Mouse (Mus musculus) spleen, adult 2 months (tissue): Measurements from ENCODE around the gene Cic.

ENCODE experiments used
- CTCF ChIP-seq: fragments of 200-500 bp; IDR thresholded peaks from 2 replicates; pipeline ENCODE4 v1.5.1; 2011; ENCODE audit warnings: mild to moderate bottlenecking, inconsistent platforms; ENCODE audit not compliant: insufficient read depth, insufficient read length, insufficient replicate concordance; ENCODE audit errors: extremely low read depth
- POLR2A ChIP-seq: fragments of 200-500 bp; IDR thresholded peaks from 2 replicates; pipeline ENCODE4 v1.6.1; 2011; ENCODE audit warnings: low read depth, low read length, inconsistent platforms

DNA sequence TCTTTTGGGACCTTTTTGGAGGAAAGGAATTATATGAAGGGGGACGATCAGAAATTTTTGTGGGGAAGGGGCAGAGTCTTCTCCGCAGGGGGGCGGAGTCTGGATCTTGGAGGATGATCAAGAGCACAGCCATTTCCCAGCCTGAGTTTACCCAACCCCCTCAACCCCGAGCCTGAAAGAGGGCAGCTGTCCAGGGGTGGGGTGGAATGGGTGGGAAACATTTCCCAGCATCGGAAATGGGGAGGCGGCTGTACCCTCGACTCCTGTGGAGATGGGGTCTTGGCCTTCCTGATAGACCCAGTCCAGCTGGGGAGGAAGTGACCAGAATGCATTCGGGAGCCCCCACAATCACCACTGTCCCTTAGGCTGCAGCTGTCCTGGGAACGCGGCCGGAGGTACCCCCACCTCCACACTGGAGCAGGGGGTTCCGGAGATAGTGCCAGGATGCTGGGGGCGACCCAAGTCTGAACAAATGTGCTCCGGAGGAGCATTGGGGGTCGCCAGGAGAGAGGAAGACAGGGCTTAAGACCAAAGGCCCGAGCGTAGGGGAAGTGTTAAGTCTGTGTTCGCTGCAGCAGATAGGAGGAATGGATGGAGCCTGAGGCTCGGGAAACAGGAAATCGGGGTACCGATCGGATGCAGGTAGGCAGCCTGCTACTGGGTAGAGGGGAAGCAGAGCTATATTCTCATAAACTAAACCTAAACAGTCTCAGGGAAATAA lies 16.3 kb upstream of the Cic start:
- TF ChIP-seq POLR2A: no peak
- no peak for TF ChIP-seq CTCF
